9 mouse cellular contexts compared by ENCODE assay signal in genomic region chr15:99198761-99199160, GRCm38 (mm10). TPM values are rescaled to one million over a fixed set of nuclear protein-coding genes. Genes with fewer than 3 reads are reported as not detected.
DNase-seq lines count a peak whose midpoint lies in the region; ATAC-seq lines count a peak whose summit lies in the region.
"Had no signal": no experiment of that assay in that cellular context is flagged by ENCODE, and none has a peak within 500 bp of the region (broad histone marks: within the 10 kb centered on the region; RNA-seq: fewer than 3 reads in every experiment).

No protein-coding gene starts in this region.

- ATAC-seq in forebrain, embryonic 11.5 days (replicated peaks; ENCODE audit: low FRiP score): no peak

- no peaks in the 10 kb centered on the region; the same call in 1 of the 2 replicates for H3K36me3 ChIP-seq in forebrain, embryonic 11.5 days (ENCODE audit: control insufficient read depth, insufficient read depth, low read length)

- peak; percentile 38 to 45 for DNase-seq in cerebellum, postnatal 14 days
- DNase-seq in cerebellum, postnatal 36 days: no peak
- peak; percentile 35 for DNase-seq in layer of hippocampus, adult 11-12 months (ENCODE audit: low spot score)
- DNase-seq in layer of hippocampus, postnatal 36 days: no peak
- peak; percentile 15 to 18 for DNase-seq in urinary bladder, postnatal 36 days (ENCODE audit: low spot score in 2 of 2)
- no peak for DNase-seq in urinary bladder, adult 2 months (ENCODE audit: low spot score)
- peak; percentile 65 for DNase-seq in thymus, postnatal 4 days
- no peak for DNase-seq in forebrain, embryonic 11.5 days (ENCODE audit: low spot score)
- DNase-seq: cerebellum, adult 9-11 months had no signal

- 0 out of 2 replicates have a peak, but pooled peaks cover 2% of the 10 kb centered on the region for H3K4me1 ChIP-seq in forebrain, embryonic 11.5 days (replicated peaks; ENCODE audit: control insufficient read depth, insufficient read depth, low read length)

- H3K27me3 ChIP-seq in forebrain, embryonic 11.5 days (ENCODE audit: control insufficient read depth, insufficient read depth, low read length): no peaks in the 10 kb centered on the region

- H3K9me3 ChIP-seq in forebrain, embryonic 11.5 days (ENCODE audit: control insufficient read depth, low read length): no peaks in the 10 kb centered on the region

- no peak overlapping the region for H3K4me2 ChIP-seq in forebrain, embryonic 11.5 days (ENCODE audit: low read depth, low read length, severe bottlenecking)

- H3K27ac ChIP-seq in forebrain, embryonic 11.5 days (ENCODE audit: low read depth, low read length): no peak overlapping the region

- H3K4me3 ChIP-seq in forebrain, embryonic 11.5 days (ENCODE audit: low read depth, low read length): no peak overlapping the region

- no peak overlapping the region for H3K9ac ChIP-seq in forebrain, embryonic 11.5 days (ENCODE audit: low read length)

RNA-seq across cellular contexts. Expression of gene Kcnh3, which starts 25.9 kb away (rescaled TPM):
- total RNA-seq in layer of hippocampus, postnatal 36 days (2021): 10 to 100 TPM; 71.6 to 78.9 TPM
- 0.30 and 0.32 TPM in 2 replicates for polyA plus RNA-seq in urinary bladder, adult 2 months (2012; rRNA removed)
- 0.08 and 0.12 TPM in 2 replicates for polyA plus RNA-seq in forebrain, embryonic 11.5 days (2014; fragmentation: Nextera tagmentation; extraction: Ambion mirVana)

RNA-seq across cellular contexts. Expression of gene Mcrs1, which starts 53.0 kb away (rescaled TPM):
- 10 to 100 TPM; 63.3 to 71.5 TPM for total RNA-seq in layer of hippocampus, postnatal 36 days (2021)
- 43.9 and 48.9 TPM in 2 replicates for polyA plus RNA-seq in urinary bladder, adult 2 months (2012; rRNA removed)
- polyA plus RNA-seq in forebrain, embryonic 11.5 days (2014; fragmentation: Nextera tagmentation; extraction: Ambion mirVana): 194 and 204 TPM in 2 replicates

Comparison
In these comparisons a context has a peak if more than half of its experiments do, and no peak if none do; other contexts are left out.
1. DNase-seq: peak in cerebellum, postnatal 14 days (2 of 2), layer of hippocampus, adult 11-12 months (single experiment), urinary bladder, postnatal 36 days (2 of 2) and thymus, postnatal 4 days (single experiment); none in cerebellum, postnatal 36 days (0 of 2), layer of hippocampus, postnatal 36 days (0 of 2), urinary bladder, adult 2 months (single experiment) and forebrain, embryonic 11.5 days (single experiment).